Mouse (Mus musculus): ENCODE data around the gene Ackr3. TPM values are rescaled to one million over a fixed set of nuclear protein-coding genes. Genes with fewer than 3 reads are reported as not detected.

Ackr3 gene
- polyA plus RNA-seq, 2 experiments, result 1.9 to 3.3 TPM

GRCm38 (mm10) chr1:90228323-90228697 is 24.5 kb downstream of the Ackr3 start:
- H3K36me3 ChIP-seq (replicated peaks; ENCODE audit: control insufficient read depth, insufficient read depth, low read depth), result no peaks in the 10 kb centered on the region
- 0 out of 4 replicates have a peak, but pooled peaks cover 0 to 2% of the 10 kb centered on the region in 2 experiments for H3K4me1 ChIP-seq (replicated peaks; ENCODE audit: control insufficient read depth in 2 of 2, insufficient read depth in 2 of 2, low read length in 1 of 2)
- H3K27me3 ChIP-seq (ENCODE audit: control insufficient read depth, insufficient read depth, low read length), result no peaks in the 10 kb centered on the region; the same call in 1 of the 2 replicates
- 13% methylated on average over 9 of the region's 9 CpGs for WGBS (ENCODE audit: insufficient replicate concordance)
- H3K27ac ChIP-seq, result no peak overlapping the region
- H3K9ac ChIP-seq (replicated peaks), result no peak overlapping the region
- ATAC-seq (ENCODE audit: insufficient read depth) (no peak), DNase-seq (ENCODE audit: low read depth in 3 of 3, low spot score in 3 of 3) (no peak)
- TF ChIP-seq EP300 (IDR thresholded peaks at IDR 0.05; ENCODE audit: low read depth) (no peak), CTCF (IDR thresholded peaks at IDR 0.05; ENCODE audit: low read depth) (no peak)
- H3K9me3 ChIP-seq (ENCODE audit: control insufficient read depth, low read length), result no peaks in the 10 kb centered on the region
- no peak overlapping the region for H3K4me3 ChIP-seq (ENCODE audit: insufficient read depth in 1 of 2, low read depth in 2 of 2, low read length in 2 of 2)
- no peak overlapping the region for H3K4me2 ChIP-seq (ENCODE audit: low read depth)

GRCm38 (mm10) chr1:90230611-90231010 is 26.8 kb downstream of the Ackr3 start:
- DNase-seq (ENCODE audit: low read depth in 3 of 3, low spot score in 3 of 3) (no peak), ATAC-seq (ENCODE audit: insufficient read depth) (no peak)
- Histone ChIP-seq H3K4me1 (replicated peaks; ENCODE audit: control insufficient read depth in 2 of 2, insufficient read depth in 2 of 2, low read length in 1 of 2) (0 out of 4 replicates have a peak, but pooled peaks cover 0 to 2% of the 10 kb centered on the region in 2 experiments), H3K27ac (no peak overlapping the region), H3K27me3 (ENCODE audit: control insufficient read depth, insufficient read depth, low read length) (no peaks in the 10 kb centered on the region; the same call in 1 of the 2 replicates), H3K4me3 (ENCODE audit: insufficient read depth in 1 of 2, low read depth in 2 of 2, low read length in 2 of 2) (no peak overlapping the region), H3K4me2 (ENCODE audit: low read depth) (no peak overlapping the region), H3K9ac (replicated peaks) (no peak overlapping the region), H3K36me3 (replicated peaks; ENCODE audit: control insufficient read depth, insufficient read depth, low read depth) (no peaks in the 10 kb centered on the region), H3K9me3 (ENCODE audit: control insufficient read depth, low read length) (no peaks in the 10 kb centered on the region)
- WGBS (ENCODE audit: insufficient replicate concordance), result 72% methylated on average over 4 of the region's 4 CpGs
- no peak for TF ChIP-seq EP300 (IDR thresholded peaks at IDR 0.05; ENCODE audit: low read depth)
- TF ChIP-seq CTCF (IDR thresholded peaks at IDR 0.05; ENCODE audit: low read depth), result no peak

- WGBS (ENCODE audit: insufficient replicate concordance), result 67% methylated on average over 22 of the region's 22 CpGs
- Histone ChIP-seq H3K27me3 (ENCODE audit: control insufficient read depth, insufficient read depth, low read length) (no peaks in the 10 kb centered on the region; the same call in 1 of the 2 replicates), H3K36me3 (replicated peaks; ENCODE audit: control insufficient read depth, insufficient read depth, low read depth) (no peaks in the 10 kb centered on the region), H3K4me1 (replicated peaks; ENCODE audit: control insufficient read depth in 2 of 2, insufficient read depth in 2 of 2, low read length in 1 of 2) (no peaks in the 10 kb centered on the region), H3K4me3 (ENCODE audit: insufficient read depth in 1 of 2, low read depth in 2 of 2, low read length in 2 of 2) (no peak overlapping the region), H3K4me2 (ENCODE audit: low read depth) (no peak overlapping the region), H3K9ac (replicated peaks) (no peak overlapping the region), H3K9me3 (ENCODE audit: control insufficient read depth, low read length) (no peaks in the 10 kb centered on the region), H3K27ac (no peak overlapping the region)
- TF ChIP-seq EP300 (IDR thresholded peaks at IDR 0.05; ENCODE audit: low read depth) (no peak), CTCF (IDR thresholded peaks at IDR 0.05; ENCODE audit: low read depth) (no peak)
- DNase-seq (ENCODE audit: low read depth in 3 of 3, low spot score in 3 of 3) (no peak), ATAC-seq (ENCODE audit: insufficient read depth) (no peak)
Measured at GRCm38 (mm10) chr1:90231591-90232490, 28.1 kb downstream of the Ackr3 start.

GRCm38 (mm10) chr1:90232491-90232885 is 28.7 kb downstream of the Ackr3 start:
- Histone ChIP-seq H3K4me2 (ENCODE audit: low read depth) (no peak overlapping the region), H3K27ac (no peak overlapping the region), H3K36me3 (replicated peaks; ENCODE audit: control insufficient read depth, insufficient read depth, low read depth) (no peaks in the 10 kb centered on the region), H3K4me1 (replicated peaks; ENCODE audit: control insufficient read depth in 2 of 2, insufficient read depth in 2 of 2, low read length in 1 of 2) (no peaks in the 10 kb centered on the region), H3K9me3 (ENCODE audit: control insufficient read depth, low read length) (no peaks in the 10 kb centered on the region), H3K9ac (replicated peaks) (no peak overlapping the region), H3K4me3 (ENCODE audit: insufficient read depth in 1 of 2, low read depth in 2 of 2, low read length in 2 of 2) (no peak overlapping the region), H3K27me3 (ENCODE audit: control insufficient read depth, insufficient read depth, low read length) (no peaks in the 10 kb centered on the region; the same call in 1 of the 2 replicates)
- TF ChIP-seq EP300 (IDR thresholded peaks at IDR 0.05; ENCODE audit: low read depth) (no peak), CTCF (IDR thresholded peaks at IDR 0.05; ENCODE audit: low read depth) (no peak)
- DNase-seq (ENCODE audit: low read depth in 3 of 3, low spot score in 3 of 3), result no peak
- ATAC-seq (ENCODE audit: insufficient read depth), result no peak

- ATAC-seq (ENCODE audit: insufficient read depth), result no peak
- Histone ChIP-seq H3K27me3 (ENCODE audit: control insufficient read depth, insufficient read depth, low read length) (peaks cover 5% of the 10 kb centered on the region; the same call in 1 of the 2 replicates), H3K36me3 (replicated peaks; ENCODE audit: control insufficient read depth, insufficient read depth, low read depth) (no peaks in the 10 kb centered on the region), H3K27ac (no peak overlapping the region), H3K9me3 (ENCODE audit: control insufficient read depth, low read length) (no peaks in the 10 kb centered on the region), H3K4me1 (replicated peaks; ENCODE audit: control insufficient read depth in 2 of 2, insufficient read depth in 2 of 2, low read length in 1 of 2) (no peaks in the 10 kb centered on the region; a peak in 1 of 4 replicates), H3K9ac (replicated peaks) (no peak overlapping the region), H3K4me2 (ENCODE audit: low read depth) (no peak overlapping the region), H3K4me3 (ENCODE audit: insufficient read depth in 1 of 2, low read depth in 2 of 2, low read length in 2 of 2) (no peak overlapping the region)
- no peak for DNase-seq (ENCODE audit: low read depth in 3 of 3, low spot score in 3 of 3)
- 59% methylated on average over 11 of the region's 11 CpGs for WGBS (ENCODE audit: insufficient replicate concordance)
- TF ChIP-seq CTCF (IDR thresholded peaks at IDR 0.05; ENCODE audit: low read depth), result no peak
- no peak for TF ChIP-seq EP300 (IDR thresholded peaks at IDR 0.05; ENCODE audit: low read depth)
Measured at GRCm38 (mm10) chr1:90234620-90235054, 30.9 kb downstream of the Ackr3 start.
